ENCODE assay signal across 8 mouse cellular contexts in the genomic region with DNA sequence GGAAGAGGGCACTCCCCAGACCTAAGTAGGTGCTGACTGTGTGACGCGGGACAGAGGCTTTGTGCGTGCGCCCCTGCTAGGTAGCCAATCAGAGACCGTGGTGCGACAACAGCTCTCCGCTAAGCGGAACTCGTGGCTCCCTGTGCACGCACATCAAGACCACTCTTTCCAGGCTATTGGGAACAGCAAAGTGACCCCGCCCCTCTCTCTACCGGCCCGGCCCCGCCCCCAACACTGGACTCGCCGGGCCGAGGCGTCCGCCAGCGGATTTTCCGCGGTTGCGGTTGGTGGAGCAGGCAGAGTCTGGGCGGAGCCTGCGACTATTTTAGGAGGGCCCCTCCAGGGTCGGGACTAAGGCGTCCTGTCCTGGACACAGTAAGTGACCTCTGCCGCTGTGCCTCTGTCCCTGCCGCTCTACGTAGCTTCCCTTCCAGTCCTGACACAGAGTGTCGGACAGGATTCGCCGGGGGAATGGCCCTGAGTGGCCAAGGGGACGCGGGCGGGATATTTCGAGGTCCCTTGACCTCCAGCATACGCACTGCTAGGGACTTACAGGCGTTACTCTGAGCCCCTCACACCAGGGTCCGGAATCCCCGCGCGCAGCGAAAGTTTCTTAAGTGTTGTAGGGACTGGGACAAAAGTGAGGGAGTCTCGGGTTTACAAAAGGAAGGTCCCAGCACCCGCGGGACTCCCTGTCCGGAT. TPM values are rescaled to one million over a fixed set of nuclear protein-coding genes. Genes with fewer than 3 reads are reported as not detected.
DNase-seq lines count a peak whose midpoint lies in the region; ATAC-seq and TF ChIP-seq lines count a peak whose summit lies in the region.

A gene (plus strand): TSS at position 161 of the 702 bp plus-strand sequence.

- peaks cover 17% of the 10 kb centered on the region for H3K79me2 ChIP-seq in MEL (ENCODE audit: control insufficient read depth, insufficient read depth, low read length, poor library complexity)

- under 1% methylated on average over 48 of the region's 48 CpGs for WGBS in hindbrain, embryonic 14.5 days
- under 1% methylated on average over 48 of the region's 48 CpGs for WGBS in liver, embryonic 11.5 days

- peaks cover 21 to 36% of the 10 kb centered on the region in 2 experiments for H3K4me1 ChIP-seq in MEL (ENCODE audit: control insufficient read depth in 1 of 2, insufficient read depth in 2 of 2, low read length in 2 of 2)
- H3K4me1 ChIP-seq in bone marrow macrophage, adult 2 months (ENCODE audit: control insufficient read depth, insufficient read depth, low read length): peaks cover 57% of the 10 kb centered on the region
- peaks cover 5% of the 10 kb centered on the region for H3K4me1 ChIP-seq in hindbrain, embryonic 14.5 days (replicated peaks; ENCODE audit: control insufficient read depth, insufficient read depth, low read length)
- H3K4me1 ChIP-seq in liver, embryonic 11.5 days (replicated peaks; ENCODE audit: control insufficient read depth, insufficient read depth, low read length): peaks cover 67% of the 10 kb centered on the region

- TF ChIP-seq RAD21 in MEL (IDR thresholded peaks at IDR 0.05; ENCODE audit: low read depth, low read length): no peak

- no peak; a peak in 1 of 4 replicates for TF ChIP-seq EP300 in MEL (IDR thresholded peaks at IDR 0.05; ENCODE audit: low read depth in 1 of 2, low read length in 2 of 2)

- peak within 1 kb of the TSS; percentile 76 for H3K9ac ChIP-seq in MEL (ENCODE audit: control insufficient read depth, low read depth, low read length, poor library complexity, severe bottlenecking)
- H3K9ac ChIP-seq in hindbrain, embryonic 14.5 days: no peak within 1 kb of the TSS
- H3K9ac ChIP-seq in liver, embryonic 11.5 days (ENCODE audit: low read depth, low read length): peak within 1 kb of the TSS; percentile 87

- H3K4me2 ChIP-seq in hindbrain, embryonic 14.5 days (replicated peaks): peak within 1 kb of the TSS; percentile 66
- peak within 1 kb of the TSS; percentile 69 for H3K4me2 ChIP-seq in liver, embryonic 11.5 days

- H3K27me3 ChIP-seq in MEL (ENCODE audit: control insufficient read depth in 1 of 2, insufficient read depth in 2 of 2, low read length in 2 of 2): no peaks in the 10 kb centered on the region
- peaks cover 62% of the 10 kb centered on the region for H3K27me3 ChIP-seq in hindbrain, embryonic 14.5 days (ENCODE audit: control insufficient read depth, insufficient read depth, low read length)
- H3K27me3 ChIP-seq in liver, embryonic 11.5 days (replicated peaks; ENCODE audit: control insufficient read depth, insufficient read depth, low read length): peaks cover 48% of the 10 kb centered on the region

- no peaks in the 10 kb centered on the region for H3K9me3 ChIP-seq in MEL (replicated peaks; ENCODE audit: insufficient read depth, low read length)
- no peaks in the 10 kb centered on the region for H3K9me3 ChIP-seq in hindbrain, embryonic 14.5 days (ENCODE audit: control insufficient read depth, low read length)
- no peaks in the 10 kb centered on the region for H3K9me3 ChIP-seq in liver, embryonic 11.5 days (ENCODE audit: control insufficient read depth, low read length)

- peak; percentile 58 to 94 for TF ChIP-seq POLR2A in MEL (IDR thresholded peaks at IDR 0.05; ENCODE audit: control insufficient read depth in 1 of 2, insufficient read depth in 1 of 2, low read depth in 1 of 2, low read length in 2 of 2, poor library complexity in 1 of 2)
- TF ChIP-seq POLR2A in bone marrow macrophage, adult 2 months (IDR thresholded peaks at IDR 0.05; ENCODE audit: borderline replicate concordance, low read depth, low read length): peak; percentile 99

- H3K27ac ChIP-seq in MEL (ENCODE audit: control insufficient read depth, low read depth, low read length): peak within 1 kb of the TSS; percentile 86
- H3K27ac ChIP-seq in bone marrow macrophage, adult 2 months (ENCODE audit: insufficient read depth, low read depth, low read length): peak within 1 kb of the TSS; percentile 94
- H3K27ac ChIP-seq in hindbrain, embryonic 14.5 days: no peak within 1 kb of the TSS
- peak within 1 kb of the TSS; percentile 88 for H3K27ac ChIP-seq in liver, embryonic 11.5 days (ENCODE audit: low read depth, low read length)

- TF ChIP-seq CTCF in MEL (IDR thresholded peaks at IDR 0.05 in 2 of 3, conservative IDR thresholded peaks at IDR 0.05 in 1 of 3; ENCODE audit: control insufficient read depth in 1 of 3, insufficient read depth in 1 of 3, low read depth in 2 of 3, low read length in 3 of 3, poor library complexity in 1 of 3, severe bottlenecking in 1 of 3): no peak
- TF ChIP-seq CTCF in bone marrow macrophage, adult 2 months (IDR thresholded peaks at IDR 0.05; ENCODE audit: low read depth, low read length): no peak

- H3K4me3 ChIP-seq in MEL (ENCODE audit: control insufficient read depth in 1 of 2, insufficient read depth in 1 of 2, low read depth in 2 of 2, low read length in 2 of 2): peak within 1 kb of the TSS; percentile 74 to 94
- H3K4me3 ChIP-seq in bone marrow macrophage, adult 2 months (ENCODE audit: insufficient read depth, low read length): peak within 1 kb of the TSS; percentile 73
- H3K4me3 ChIP-seq in hindbrain, embryonic 14.5 days (replicated peaks; ENCODE audit: low read length): peak within 1 kb of the TSS; percentile 33
- peak within 1 kb of the TSS; percentile 81 for H3K4me3 ChIP-seq in liver, embryonic 11.5 days (ENCODE audit: low read depth, low read length)

- DNase-seq in MEL (ENCODE audit: low read depth, low spot score): peak; percentile 93
- DNase-seq in gastrocnemius, adult 18-20 months (ENCODE audit: low spot score): peak; percentile 88
- DNase-seq in hindbrain, embryonic 14.5 days (ENCODE audit: low spot score): peak; percentile 46
- DNase-seq in liver, embryonic 11.5 days (ENCODE audit: low spot score): peak; percentile 86
- peak; percentile 69 to 80 for DNase-seq in monocyte, adult 2 months (ENCODE audit: low read depth in 1 of 2, low spot score in 2 of 2)
- peak; percentile 88 for DNase-seq in urinary bladder, postnatal 14 days (ENCODE audit: low spot score)
- no peak for DNase-seq in left cerebral cortex, adult 11 months (ENCODE audit: low spot score)

- ATAC-seq in hindbrain, embryonic 14.5 days (ENCODE audit: low FRiP score): peak; percentile 68; the same call in 1 of the 2 replicates
- ATAC-seq in liver, embryonic 11.5 days (replicated peaks; ENCODE audit: low FRiP score): peak; percentile 83

- peaks cover 5 to 27% of the 10 kb centered on the region in 2 experiments; a peak in 3 of 4 replicates for H3K36me3 ChIP-seq in MEL (ENCODE audit: control insufficient read depth in 1 of 2, insufficient read depth in 2 of 2, low read length in 2 of 2)
- no peaks in the 10 kb centered on the region for H3K36me3 ChIP-seq in hindbrain, embryonic 14.5 days (replicated peaks; ENCODE audit: control insufficient read depth, insufficient read depth)
- H3K36me3 ChIP-seq in liver, embryonic 11.5 days (ENCODE audit: control insufficient read depth, insufficient read depth, low read length): peaks cover 18% of the 10 kb centered on the region

TF ChIP-seq in MEL, 35 proteins besides CTCF, POLR2A, EP300 and RAD21 (continues in another document):
- TF ChIP-seq MXI1 (IDR thresholded peaks at IDR 0.05; ENCODE audit: low read depth, low read length): peak; percentile 72
- no peak for TF ChIP-seq CHD1 (IDR thresholded peaks at IDR 0.05; ENCODE audit: low read depth, low read length)
- no peak for TF ChIP-seq RCOR1 (IDR thresholded peaks at IDR 0.05; ENCODE audit: low read depth, low read length)
- TF ChIP-seq E2F4 (IDR thresholded peaks at IDR 0.05; ENCODE audit: borderline replicate concordance, low read depth, low read length): no peak
- no peak for TF ChIP-seq MYB (IDR thresholded peaks at IDR 0.05; ENCODE audit: low read depth, low read length)
- peak; percentile 38; the same call in 1 of the 2 replicates for TF ChIP-seq ELF1 (IDR thresholded peaks at IDR 0.05; ENCODE audit: low read depth, low read length)
- TF ChIP-seq SMC3 (IDR thresholded peaks at IDR 0.05; ENCODE audit: low read depth, low read length): no peak
- peak; percentile 87 for TF ChIP-seq MAX (IDR thresholded peaks at IDR 0.05; ENCODE audit: low read length)
- no peak for TF ChIP-seq USF1 (IDR thresholded peaks at IDR 0.05; ENCODE audit: low read depth, low read length)
- TF ChIP-seq UBTF (IDR thresholded peaks at IDR 0.05; ENCODE audit: borderline replicate concordance, insufficient read depth, low read depth, low read length): no peak
- peak; percentile 95 for TF ChIP-seq ZMIZ1 (IDR thresholded peaks at IDR 0.05; ENCODE audit: low read depth, low read length)
- TF ChIP-seq USF2 (IDR thresholded peaks at IDR 0.05; ENCODE audit: borderline replicate concordance in 1 of 2, insufficient read depth in 1 of 2, low read depth in 1 of 2, low read length in 2 of 2): no peak
- TF ChIP-seq GABPA (IDR thresholded peaks at IDR 0.05; ENCODE audit: low read depth, low read length): no peak
- no peak for TF ChIP-seq ZNF384 (IDR thresholded peaks at IDR 0.05; ENCODE audit: low read depth, low read length)
- TF ChIP-seq MAZ (IDR thresholded peaks at IDR 0.05; ENCODE audit: low read depth, low read length): peak; percentile 49; the same call in 1 of the 2 replicates
- TF ChIP-seq MAFK (IDR thresholded peaks at IDR 0.05; ENCODE audit: borderline replicate concordance, low read depth, low read length): no peak
- no peak for TF ChIP-seq TAL1 (IDR thresholded peaks at IDR 0.05; ENCODE audit: low read length)
- no peak for TF ChIP-seq JUND (IDR thresholded peaks at IDR 0.05; ENCODE audit: low read depth, low read length)
- TF ChIP-seq ETS1 (IDR thresholded peaks at IDR 0.05; ENCODE audit: low read depth, low read length): no peak; the same call in 1 of the 2 replicates
- peak; percentile 81; the same call in 1 of the 2 replicates for TF ChIP-seq POLR2AphosphoS2 (IDR thresholded peaks at IDR 0.05; ENCODE audit: low read length)
- no peak for TF ChIP-seq BHLHE40 (IDR thresholded peaks at IDR 0.05; ENCODE audit: borderline replicate concordance, low read depth, low read length)
- no peak for TF ChIP-seq KAT2A (conservative IDR thresholded peaks at IDR 0.05; ENCODE audit: low read depth, low read length)
- TF ChIP-seq NRF1 (IDR thresholded peaks at IDR 0.05; ENCODE audit: insufficient read depth, low read depth, low read length, poor library complexity, severe bottlenecking): no peak
- TF ChIP-seq NELFE (IDR thresholded peaks at IDR 0.05; ENCODE audit: low read depth, low read length): peak; percentile 88

RNA-seq across cellular contexts. Expression of the gene that starts here (rescaled TPM):
- total RNA-seq in MEL (2012; rRNA removed): 62.5 and 77.2 TPM in 2 replicates
- 10 to 100 TPM; 51.4 to 66.8 TPM for polyA plus RNA-seq in MEL (2012; ENCODE audit: insufficient read depth in 1 of 2, insufficient read length in 2 of 2, low read depth in 1 of 2, low replicate concordance in 2 of 2, missing spikeins in 1 of 2)
- polyA plus RNA-seq in bone marrow macrophage, adult 2 months (2012; ENCODE audit: insufficient read depth, insufficient read length, missing spikeins): 300 and 304 TPM in 2 replicates
- 10 to 100 TPM; 38.8 to 52.9 TPM for total RNA-seq in gastrocnemius, adult 18-20 months (2021)
- 0.42 and 0.79 TPM in 2 replicates for polyA plus RNA-seq in hindbrain, embryonic 14.5 days (2014; fragmentation: Nextera tagmentation; extraction: Ambion mirVana)
- polyA plus RNA-seq in liver, embryonic 11.5 days (2014; fragmentation: Nextera tagmentation; extraction: Ambion mirVana): 107 TPM in 2 replicates

Comparison
In these comparisons a context has a peak if more than half of its experiments do, and no peak if none do; other contexts are left out.
1. RNA of the gene that starts here (polyA plus RNA-seq): 300 to 304 TPM in bone marrow macrophage, adult 2 months, 107 TPM in liver, embryonic 11.5 days and 51.4 to 66.8 TPM in MEL; 0.42 to 0.79 TPM in hindbrain, embryonic 14.5 days; every median in the first group is over 10 times any median in the second.
2. Peak in DNase-seq, ATAC-seq, H3K4me3 ChIP-seq and H3K4me2 ChIP-seq in hindbrain, embryonic 14.5 days; RNA of the gene not detected or under 1 TPM.
3. H3K4me3 ChIP-seq: peak in every context shown above with its lines; median percentile 84 in MEL; 81 in liver, embryonic 11.5 days; 73 in bone marrow macrophage, adult 2 months; 33 in hindbrain, embryonic 14.5 days.